Mouse (Mus musculus) liver, embryonic 12.5 days (tissue): ENCODE results near the gene Slc12a8. TPM values are rescaled to one million over a fixed set of nuclear protein-coding genes. Genes with fewer than 3 reads are reported as not detected.

ENCODE experiments used
- ATAC-seq: fragments of 200-750 bp; cut with Nextera tagmentation; 2 replicates; pipeline ENCODE4 v1.8.0; 2017; ENCODE audit warnings: moderate number of reproducible peaks, mild to moderate bottlenecking, moderate library complexity
- H3K27ac ChIP-seq: fragments of 300-500 bp; sonication (generic); 2 replicates; pipeline ENCODE4 v1.5.1; 2016; ENCODE audit warnings: mild to moderate bottlenecking
- H3K27me3 ChIP-seq: fragments of 300-500 bp; sonication (generic); replicated peaks from 2 replicates; pipeline ENCODE4 v1.6.1; 2016; ENCODE audit warnings: mild to moderate bottlenecking, moderate library complexity
- H3K36me3 ChIP-seq: fragments of 300-500 bp; sonication (generic); 2 replicates; pipeline ENCODE4 v1.6.1; 2016; ENCODE audit warnings: mild to moderate bottlenecking, moderate library complexity
- H3K4me1 ChIP-seq: fragments of 300-500 bp; sonication (generic); 2 replicates; pipeline ENCODE4 v1.6.1; 2016
- H3K4me2 ChIP-seq: fragments of 300-500 bp; sonication (generic); 2 replicates; pipeline ENCODE4 v1.6.1; 2016; ENCODE audit warnings: mild to moderate bottlenecking, moderate library complexity
- H3K4me3 ChIP-seq: fragments of 300-500 bp; sonication (generic); 2 replicates; pipeline ENCODE4 v1.5.1; 2016; ENCODE audit warnings: mild to moderate bottlenecking, moderate library complexity
- H3K9ac ChIP-seq: fragments of 300-500 bp; sonication (generic); 2 replicates; pipeline ENCODE4 v1.6.1; 2016; ENCODE audit warnings: mild to moderate bottlenecking, moderate library complexity
- H3K9me3 ChIP-seq: fragments of 300-500 bp; sonication (generic); replicated peaks from 2 replicates; pipeline ENCODE4 v1.6.1; 2016; ENCODE audit warnings: mild to moderate bottlenecking, moderate library complexity
- WGBS: fragments of 180-500 bp; shearing (Covaris S2); methylation state at CpG from one replicate; pipeline ENCODE4 v1.1.7; 2016; ENCODE audit not compliant: insufficient replicate concordance; 5-methylcytosine and 5-hydroxymethylcytosine counted together
- polyA plus RNA-seq: library from polyadenylated mRNA; unstranded; fragments of >200 nt; fragmentation: Nextera tagmentation; extraction: Ambion mirVana; gene quantifications from 2 replicates; pipeline ENCODE4 v1.2.1, GENCODE M21; 2016

The Slc12a8 gene
- polyA plus RNA-seq, 1 experiment from 2014 or later = 0.08 TPM

GRCm38 (mm10) chr16:33641779-33642178 lies 124.7 kb downstream of the Slc12a8 start:
- H3K36me3 ChIP-seq = no peaks in the 10 kb centered on the region
- no peaks in the 10 kb centered on the region for H3K9me3 ChIP-seq
- H3K27ac ChIP-seq = no peak overlapping the region
- ATAC-seq = no peak
- WGBS = 46% methylated on average over 3 of the region's 3 CpGs
- no peak overlapping the region for H3K4me2 ChIP-seq
- no peaks in the 10 kb centered on the region for H3K4me1 ChIP-seq
- H3K4me3 ChIP-seq = no peak overlapping the region
- no peaks in the 10 kb centered on the region for H3K27me3 ChIP-seq
- no peak overlapping the region for H3K9ac ChIP-seq

- Histone ChIP-seq H3K9ac (no peak overlapping the region), H3K27me3 (no peaks in the 10 kb centered on the region; the same call in 1 of the 2 replicates), H3K27ac (no peak overlapping the region), H3K4me3 (no peak overlapping the region), H3K4me1 (no peaks in the 10 kb centered on the region), H3K9me3 (0 out of 2 replicates have a peak, but pooled peaks cover 11% of the 10 kb centered on the region), H3K36me3 (no peaks in the 10 kb centered on the region), H3K4me2 (no peak overlapping the region)
- no peak for ATAC-seq
- WGBS = 73% methylated on average over 6 of the region's 6 CpGs
These were observed 136.0 kb downstream of the Slc12a8 start for GRCm38 (mm10) chr16:33653116-33653515.

GRCm38 (mm10) chr16:33655443-33655842 lies 138.3 kb downstream of the Slc12a8 start:
- Histone ChIP-seq H3K4me1 (no peaks in the 10 kb centered on the region), H3K9me3 (0 out of 2 replicates have a peak, but pooled peaks cover 2% of the 10 kb centered on the region), H3K4me2 (no peak overlapping the region), H3K27ac (no peak overlapping the region), H3K36me3 (no peaks in the 10 kb centered on the region), H3K9ac (no peak overlapping the region), H3K27me3 (no peaks in the 10 kb centered on the region; the same call in 1 of the 2 replicates), H3K4me3 (no peak overlapping the region)
- ATAC-seq = no peak
- WGBS = 77% methylated on average over 3 of the region's 3 CpGs

- no peaks in the 10 kb centered on the region for H3K9me3 ChIP-seq
- no peaks in the 10 kb centered on the region for H3K36me3 ChIP-seq
- H3K4me1 ChIP-seq = no peaks in the 10 kb centered on the region
- H3K9ac ChIP-seq = no peak overlapping the region
- 41% methylated on average over 3 of the region's 3 CpGs for WGBS
- H3K27ac ChIP-seq = no peak overlapping the region
- no peak for ATAC-seq
- peaks cover 4% of the 10 kb centered on the region; the same call in 1 of the 2 replicates for H3K27me3 ChIP-seq
- H3K4me2 ChIP-seq = no peak overlapping the region
- no peak overlapping the region for H3K4me3 ChIP-seq
These were observed 140.1 kb downstream of the Slc12a8 start for GRCm38 (mm10) chr16:33657191-33657590.

- Histone ChIP-seq H3K27me3 (peaks cover 4% of the 10 kb centered on the region; the same call in 1 of the 2 replicates), H3K4me3 (no peak overlapping the region), H3K9ac (no peak overlapping the region), H3K4me2 (no peak overlapping the region), H3K9me3 (no peaks in the 10 kb centered on the region), H3K27ac (no peak overlapping the region), H3K4me1 (no peaks in the 10 kb centered on the region), H3K36me3 (no peaks in the 10 kb centered on the region)
- 97% methylated on average over 3 of the region's 3 CpGs for WGBS
- no peak for ATAC-seq
These were observed 141.0 kb downstream of the Slc12a8 start for GRCm38 (mm10) chr16:33658121-33658520.

GRCm38 (mm10) chr16:33659521-33659920 lies 142.4 kb downstream of the Slc12a8 start:
- Histone ChIP-seq H3K9me3 (no peaks in the 10 kb centered on the region), H3K4me2 (no peak overlapping the region), H3K27me3 (peaks cover 4% of the 10 kb centered on the region; the same call in 1 of the 2 replicates), H3K36me3 (no peaks in the 10 kb centered on the region), H3K27ac (no peak overlapping the region), H3K4me1 (no peaks in the 10 kb centered on the region), H3K4me3 (no peak overlapping the region), H3K9ac (no peak overlapping the region)
- ATAC-seq = no peak
- WGBS = 80% methylated on average over 5 of the region's 5 CpGs

GRCm38 (mm10) chr16:33660125-33660524 lies 143.0 kb downstream of the Slc12a8 start:
- Histone ChIP-seq H3K4me2 (no peak overlapping the region), H3K4me1 (no peaks in the 10 kb centered on the region), H3K9ac (no peak overlapping the region), H3K9me3 (no peaks in the 10 kb centered on the region), H3K36me3 (no peaks in the 10 kb centered on the region), H3K27me3 (peaks cover 4% of the 10 kb centered on the region; the same call in 1 of the 2 replicates), H3K27ac (no peak overlapping the region), H3K4me3 (no peak overlapping the region)
- WGBS = 54% methylated on average over 5 of the region's 5 CpGs
- no peak for ATAC-seq

- Histone ChIP-seq H3K4me2 (no peak overlapping the region), H3K9ac (no peak overlapping the region), H3K27me3 (peaks cover 4% of the 10 kb centered on the region; the same call in 1 of the 2 replicates), H3K9me3 (no peaks in the 10 kb centered on the region), H3K4me3 (no peak overlapping the region), H3K36me3 (no peaks in the 10 kb centered on the region), H3K27ac (no peak overlapping the region), H3K4me1 (no peaks in the 10 kb centered on the region)
- 78% methylated on average over 10 of the region's 10 CpGs for WGBS
- ATAC-seq = no peak
These were observed 145.7 kb downstream of the Slc12a8 start for GRCm38 (mm10) chr16:33662841-33663240.

- Histone ChIP-seq H3K4me1 (no peaks in the 10 kb centered on the region), H3K36me3 (no peaks in the 10 kb centered on the region), H3K27me3 (0 out of 2 replicates have a peak, but pooled peaks cover 4% of the 10 kb centered on the region), H3K9me3 (no peaks in the 10 kb centered on the region), H3K27ac (no peak overlapping the region), H3K4me3 (no peak overlapping the region), H3K4me2 (no peak overlapping the region), H3K9ac (no peak overlapping the region)
- WGBS = 68% methylated on average over 6 of the region's 6 CpGs
- no peak for ATAC-seq
These were observed 149.1 kb downstream of the Slc12a8 start for GRCm38 (mm10) chr16:33666226-33666625.

GRCm38 (mm10) chr16:33666985-33667538 lies 149.9 kb downstream of the Slc12a8 start:
- no peaks in the 10 kb centered on the region for H3K9me3 ChIP-seq
- no peak overlapping the region for H3K4me3 ChIP-seq
- no peak overlapping the region for H3K27ac ChIP-seq
- 66% methylated on average over 4 of the region's 4 CpGs for WGBS
- no peak overlapping the region for H3K4me2 ChIP-seq
- no peak for ATAC-seq
- no peaks in the 10 kb centered on the region for H3K4me1 ChIP-seq
- 0 out of 2 replicates have a peak, but pooled peaks cover 1% of the 10 kb centered on the region for H3K27me3 ChIP-seq
- H3K36me3 ChIP-seq = no peaks in the 10 kb centered on the region
- no peak overlapping the region for H3K9ac ChIP-seq

- no peaks in the 10 kb centered on the region for H3K36me3 ChIP-seq
- no peaks in the 10 kb centered on the region for H3K4me1 ChIP-seq
- 21% methylated on average over 2 of the region's 2 CpGs for WGBS
- H3K27ac ChIP-seq = no peak overlapping the region
- H3K27me3 ChIP-seq = no peaks in the 10 kb centered on the region
- no peak overlapping the region for H3K9ac ChIP-seq
- H3K9me3 ChIP-seq = no peaks in the 10 kb centered on the region
- no peak overlapping the region for H3K4me3 ChIP-seq
- no peak overlapping the region for H3K4me2 ChIP-seq
- ATAC-seq = no peak
These were observed 151.3 kb downstream of the Slc12a8 start for GRCm38 (mm10) chr16:33668448-33668847.

- ATAC-seq = no peak
- Histone ChIP-seq H3K9me3 (no peaks in the 10 kb centered on the region), H3K36me3 (no peaks in the 10 kb centered on the region), H3K4me2 (no peak overlapping the region), H3K9ac (no peak overlapping the region), H3K4me1 (no peaks in the 10 kb centered on the region), H3K4me3 (no peak overlapping the region), H3K27me3 (no peaks in the 10 kb centered on the region), H3K27ac (no peak overlapping the region)
- 63% methylated on average over 1 of the region's 1 CpGs for WGBS
These were observed 151.9 kb downstream of the Slc12a8 start for GRCm38 (mm10) chr16:33669072-33669471.

GRCm38 (mm10) chr16:33670340-33670739 lies 153.2 kb downstream of the Slc12a8 start:
- no peak overlapping the region for H3K9ac ChIP-seq
- H3K27ac ChIP-seq = no peak overlapping the region
- no peak overlapping the region for H3K4me3 ChIP-seq
- 66% methylated on average over 3 of the region's 3 CpGs for WGBS
- no peak overlapping the region for H3K4me2 ChIP-seq
- no peaks in the 10 kb centered on the region for H3K9me3 ChIP-seq
- no peak for ATAC-seq
- H3K4me1 ChIP-seq = no peaks in the 10 kb centered on the region
- H3K36me3 ChIP-seq = no peaks in the 10 kb centered on the region
- no peaks in the 10 kb centered on the region for H3K27me3 ChIP-seq
